ENCODE assay signal across 25 mouse cellular contexts in genomic region chr15:79429527-79429926, GRCm38 (mm10).
"Had no signal": no experiment of that assay in that cellular context is flagged by ENCODE, and none has a peak within 500 bp of the region (broad histone marks: within the 10 kb centered on the region; RNA-seq: fewer than 3 reads in every experiment).

No protein-coding gene starts in this region.

- H3K9ac ChIP-seq: heart, embryonic 15.5 days; hindbrain, embryonic 12.5 days; hindbrain, embryonic 13.5 days; hindbrain, embryonic 14.5 days; hindbrain, embryonic 15.5 days; intestine, embryonic 15.5 days; kidney, embryonic 15.5 days had no signal

- H3K27ac ChIP-seq: heart, embryonic 15.5 days; hindbrain, embryonic 10.5 days; hindbrain, embryonic 12.5 days; hindbrain, embryonic 13.5 days; hindbrain, embryonic 14.5 days; hindbrain, embryonic 15.5 days; hindbrain, postnatal 0 days; intestine, embryonic 15.5 days; kidney, embryonic 15.5 days; kidney, postnatal 0 days; layer of hippocampus, adult 2 months; left cerebral cortex, adult 2 months had no signal

- DNase-seq: heart, postnatal 10 days; heart, postnatal 14 days; heart, postnatal 4 days; kidney, adult 11 months; kidney, postnatal 10 days; kidney, postnatal 4 days; layer of hippocampus, adult 9-11 months; layer of hippocampus, postnatal 36 days had no signal

- ATAC-seq: hindbrain, embryonic 16.5 days; hindbrain, postnatal 0 days; inflammation-experienced regulatory T-cells, adult 6 months; intestine, embryonic 15.5 days; intestine, embryonic 16.5 days; intestine, postnatal 0 days had no signal

- H3K4me3 ChIP-seq: heart, embryonic 15.5 days; hindbrain, embryonic 10.5 days; hindbrain, embryonic 12.5 days; hindbrain, embryonic 13.5 days; hindbrain, embryonic 15.5 days; intestine, embryonic 15.5 days; kidney, embryonic 15.5 days; layer of hippocampus, adult 2 months; left cerebral cortex, adult 2 months had no signal

- H3K9me3 ChIP-seq: heart, embryonic 15.5 days; hindbrain, embryonic 12.5 days; hindbrain, embryonic 13.5 days; hindbrain, embryonic 15.5 days; intestine, embryonic 15.5 days; kidney, embryonic 15.5 days had no signal

- H3K27me3 ChIP-seq: heart, embryonic 15.5 days; hindbrain, embryonic 12.5 days; hindbrain, embryonic 13.5 days; hindbrain, embryonic 15.5 days; intestine, embryonic 15.5 days; kidney, embryonic 15.5 days had no signal

- H3K4me2 ChIP-seq: heart, embryonic 11.5 days; heart, embryonic 15.5 days; hindbrain, embryonic 12.5 days; hindbrain, embryonic 13.5 days; hindbrain, embryonic 14.5 days; hindbrain, embryonic 15.5 days; intestine, embryonic 15.5 days; kidney, embryonic 15.5 days had no signal
